Mouse (Mus musculus) intestine, postnatal 0 days (tissue): Measurements from ENCODE around the gene Hoxd11. TPM values are rescaled to one million over a fixed set of nuclear protein-coding genes. Genes with fewer than 3 reads are reported as not detected.
A peak's percentile ranks its signal among the peaks of the same experiment; 100 is the strongest.

Source experiments
- ATAC-seq: fragments of 200-750 bp; cut with Nextera tagmentation; 2 replicates; pipeline ENCODE4 v1.8.0; 2017; ENCODE audit warnings: mild to moderate bottlenecking, moderate TSS enrichment, moderate library complexity
- H3K27ac ChIP-seq: fragments of 300-500 bp; sonication (generic); 2 replicates; pipeline ENCODE4 v1.5.1; 2014; ENCODE audit warnings: mild to moderate bottlenecking, low read depth, low read length, moderate library complexity
- H3K27me3 ChIP-seq: fragments of 300-500 bp; sonication (generic); replicated peaks from 2 replicates; pipeline ENCODE4 v1.6.1; 2014; ENCODE audit warnings: low read length, mixed read lengths; ENCODE audit not compliant: control insufficient read depth, insufficient read depth
- H3K36me3 ChIP-seq: fragments of 300-500 bp; sonication (generic); 2 replicates; pipeline ENCODE4 v1.6.1; 2014; ENCODE audit warnings: mild to moderate bottlenecking, moderate library complexity; ENCODE audit not compliant: control insufficient read depth, insufficient read depth
- H3K4me1 ChIP-seq: fragments of 300-500 bp; sonication (generic); replicated peaks from 2 replicates; pipeline ENCODE4 v1.6.1; 2014; ENCODE audit warnings: antibody characterized with exemption, low read length, mixed read lengths; ENCODE audit not compliant: control insufficient read depth, insufficient read depth
- H3K4me2 ChIP-seq: fragments of 300-500 bp; sonication (generic); replicated peaks from 2 replicates; pipeline ENCODE4 v1.6.1; 2014; ENCODE audit warnings: low read depth, mild to moderate bottlenecking, moderate library complexity
- H3K4me3 ChIP-seq: fragments of 300-500 bp; sonication (generic); 2 replicates; pipeline ENCODE4 v1.5.1; 2014; ENCODE audit warnings: low read depth, low read length
- H3K9ac ChIP-seq: fragments of 300-500 bp; sonication (generic); 2 replicates; pipeline ENCODE4 v1.6.1; 2014; ENCODE audit warnings: mild to moderate bottlenecking, low read depth, low read length
- H3K9me3 ChIP-seq: fragments of 300-500 bp; sonication (generic); 2 replicates; pipeline ENCODE4 v1.6.1; 2016; ENCODE audit warnings: mixed run types; ENCODE audit not compliant: control insufficient read depth
- CTCF ChIP-seq: sonication (generic); IDR thresholded peaks from 2 replicates; pipeline ENCODE4 v1.5.1; 2016; ENCODE audit warnings: low read depth, mild to moderate bottlenecking, control low read depth, antibody characterized with exemption, moderate library complexity
- WGBS: fragments of 180-500 bp; shearing (Covaris S2); extraction: QIAGEN DNeasy Blood & Tissue Kit; methylation state at CpG from one replicate; pipeline ENCODE4 v1.1.7; 2014; 5-methylcytosine and 5-hydroxymethylcytosine counted together
- polyA plus RNA-seq: library from polyadenylated mRNA; unstranded; fragments of >200 nt; fragmentation: Nextera tagmentation; extraction: Ambion mirVana; gene quantifications from 2 replicates; pipeline ENCODE4 v1.2.1, GENCODE M21; 2015

The Hoxd11 gene
- polyA plus RNA-seq, 1 experiment from 2014 or later, result 0.64 TPM

GRCm38 (mm10) chr2:74715504-74716241 lies 36.3 kb downstream of the Hoxd11 start:
- Histone ChIP-seq H3K27me3 (peaks cover 60% of the 10 kb centered on the region), H3K9ac (0 out of 2 replicates have a peak overlapping the region, but pooled peaks have one; percentile 8), H3K4me2 (peak overlapping the region; percentile 70), H3K27ac (no peak overlapping the region), H3K36me3 (no peaks in the 10 kb centered on the region), H3K4me3 (peak overlapping the region; percentile 23), H3K9me3 (no peaks in the 10 kb centered on the region), H3K4me1 (no peaks in the 10 kb centered on the region)
- ATAC-seq, result peak; percentile 79
- 6% methylated on average over 26 of the region's 26 CpGs for WGBS
- TF ChIP-seq CTCF, result peak; percentile 98

GRCm38 (mm10) chr2:74720384-74720783 lies 41.0 kb downstream of the Hoxd11 start:
- TF ChIP-seq CTCF, result no peak
- H3K4me2 ChIP-seq, result no peak overlapping the region
- no peak overlapping the region for H3K9ac ChIP-seq
- 34% methylated on average over 2 of the region's 2 CpGs for WGBS
- no peaks in the 10 kb centered on the region for H3K4me1 ChIP-seq
- no peaks in the 10 kb centered on the region for H3K36me3 ChIP-seq
- H3K27me3 ChIP-seq, result peaks cover 58% of the 10 kb centered on the region
- no peak overlapping the region for H3K4me3 ChIP-seq
- H3K9me3 ChIP-seq, result no peaks in the 10 kb centered on the region
- H3K27ac ChIP-seq, result no peak overlapping the region
- no peak for ATAC-seq

GRCm38 (mm10) chr2:74720955-74721491 lies 41.7 kb downstream of the Hoxd11 start:
- Histone ChIP-seq H3K9ac (no peak overlapping the region), H3K27ac (no peak overlapping the region), H3K4me1 (no peaks in the 10 kb centered on the region), H3K9me3 (no peaks in the 10 kb centered on the region), H3K4me3 (no peak overlapping the region; the same call in 1 of the 2 replicates), H3K27me3 (peaks cover 57% of the 10 kb centered on the region), H3K4me2 (no peak overlapping the region; the same call in 1 of the 2 replicates), H3K36me3 (no peaks in the 10 kb centered on the region)
- ATAC-seq, result no peak
- 22% methylated on average over 5 of the region's 5 CpGs for WGBS
- no peak for TF ChIP-seq CTCF

- TF ChIP-seq CTCF, result no peak
- no peaks in the 10 kb centered on the region for H3K4me1 ChIP-seq
- H3K27me3 ChIP-seq, result peaks cover 61% of the 10 kb centered on the region
- WGBS, result 14% methylated on average over 6 of the region's 6 CpGs
- no peak overlapping the region for H3K4me3 ChIP-seq
- no peaks in the 10 kb centered on the region for H3K36me3 ChIP-seq
- no peak overlapping the region for H3K27ac ChIP-seq
- peak overlapping the region; percentile 17; the same call in 1 of the 2 replicates for H3K4me2 ChIP-seq
- no peak; the same call in 1 of the 2 replicates for ATAC-seq
- H3K9me3 ChIP-seq, result no peaks in the 10 kb centered on the region
- no peak overlapping the region for H3K9ac ChIP-seq
Observed at GRCm38 (mm10) chr2:74721882-74722281, 42.5 kb downstream of the Hoxd11 start.

- no peak overlapping the region for H3K4me3 ChIP-seq
- no peak overlapping the region for H3K9ac ChIP-seq
- ATAC-seq, result no peak
- WGBS, result 57% methylated on average over 8 of the region's 8 CpGs
- no peak overlapping the region for H3K4me2 ChIP-seq
- no peak for TF ChIP-seq CTCF
- H3K36me3 ChIP-seq, result 0 out of 2 replicates have a peak, but pooled peaks cover 3% of the 10 kb centered on the region
- no peak overlapping the region for H3K27ac ChIP-seq
- H3K4me1 ChIP-seq, result no peaks in the 10 kb centered on the region
- H3K9me3 ChIP-seq, result no peaks in the 10 kb centered on the region
- H3K27me3 ChIP-seq, result peaks cover 69% of the 10 kb centered on the region
Observed at GRCm38 (mm10) chr2:74722949-74723348, 43.6 kb downstream of the Hoxd11 start.

GRCm38 (mm10) chr2:74724244-74725015 lies 45.1 kb downstream of the Hoxd11 start:
- Histone ChIP-seq H3K9me3 (no peaks in the 10 kb centered on the region), H3K36me3 (0 out of 2 replicates have a peak, but pooled peaks cover 6% of the 10 kb centered on the region), H3K27ac (no peak overlapping the region; the same call in 1 of the 2 replicates), H3K4me1 (no peaks in the 10 kb centered on the region), H3K4me3 (no peak overlapping the region), H3K9ac (no peak overlapping the region), H3K4me2 (no peak overlapping the region), H3K27me3 (peaks cover 77% of the 10 kb centered on the region)
- no peak for TF ChIP-seq CTCF
- ATAC-seq, result peak; percentile 52
- WGBS, result 46% methylated on average over 7 of the region's 7 CpGs
